Mouse (Mus musculus) liver, embryonic 13.5 days (tissue): ENCODE results near the gene Ppp1r36. TPM values are rescaled to one million over a fixed set of nuclear protein-coding genes. Genes with fewer than 3 reads are reported as not detected.
"Not testable (repeated sequence)": the region's sequence is repeated elsewhere in the genome, so short reads cannot be mapped to it uniquely, and the experiment has no call there.

Experiments used
- ATAC-seq: fragments of 200-750 bp; cut with Nextera tagmentation; 2 replicates; pipeline ENCODE4 v1.8.0; 2017; ENCODE audit warnings: low read depth, mild to moderate bottlenecking, moderate number of reproducible peaks, moderate library complexity
- DNase-seq: peaks from one replicate; pipeline ENCODE4 v3.0.0; 2022
- H3K27ac ChIP-seq: fragments of 300-500 bp; sonication (generic); 2 replicates; pipeline ENCODE4 v1.5.1; 2015; ENCODE audit warnings: moderate library complexity, mild to moderate bottlenecking, inconsistent platforms
- H3K27me3 ChIP-seq: fragments of 300-500 bp; sonication (generic); 2 replicates; pipeline ENCODE4 v1.6.1; 2015; ENCODE audit warnings: mild to moderate bottlenecking, inconsistent platforms
- H3K36me3 ChIP-seq: fragments of 300-500 bp; sonication (generic); 2 replicates; pipeline ENCODE4 v1.6.1; 2015; ENCODE audit warnings: mild to moderate bottlenecking, inconsistent platforms
- H3K4me1 ChIP-seq: fragments of 300-500 bp; sonication (generic); replicated peaks from 2 replicates; pipeline ENCODE4 v1.6.1; 2015; ENCODE audit warnings: inconsistent platforms
- H3K4me2 ChIP-seq: fragments of 300-500 bp; sonication (generic); 2 replicates; pipeline ENCODE4 v1.6.1; 2015; ENCODE audit warnings: inconsistent platforms, mild to moderate bottlenecking, moderate library complexity
- H3K4me3 ChIP-seq: fragments of 300-500 bp; sonication (generic); replicated peaks from 2 replicates; pipeline ENCODE4 v1.5.1; 2015; ENCODE audit warnings: mild to moderate bottlenecking, inconsistent platforms
- H3K9ac ChIP-seq: fragments of 300-500 bp; sonication (generic); 2 replicates; pipeline ENCODE4 v1.6.1; 2015; ENCODE audit warnings: mild to moderate bottlenecking, inconsistent platforms
- H3K9me3 ChIP-seq: fragments of 300-500 bp; sonication (generic); replicated peaks from 2 replicates; pipeline ENCODE4 v1.6.1; 2016; ENCODE audit warnings: inconsistent platforms
- WGBS: fragments of 180-500 bp; shearing (Covaris S2); methylation state at CpG from one replicate; pipeline ENCODE4 v1.1.7; 2015; ENCODE audit not compliant: insufficient replicate concordance; 5-methylcytosine and 5-hydroxymethylcytosine counted together
- polyA plus RNA-seq: library from polyadenylated mRNA; unstranded; fragments of >200 nt; fragmentation: Nextera tagmentation; extraction: Ambion mirVana; gene quantifications from 2 replicates; pipeline ENCODE4 v1.2.1, GENCODE M21; 2015

Gene Ppp1r36
- polyA plus RNA-seq, 1 experiment from 2014 or later = not detected

DNA sequence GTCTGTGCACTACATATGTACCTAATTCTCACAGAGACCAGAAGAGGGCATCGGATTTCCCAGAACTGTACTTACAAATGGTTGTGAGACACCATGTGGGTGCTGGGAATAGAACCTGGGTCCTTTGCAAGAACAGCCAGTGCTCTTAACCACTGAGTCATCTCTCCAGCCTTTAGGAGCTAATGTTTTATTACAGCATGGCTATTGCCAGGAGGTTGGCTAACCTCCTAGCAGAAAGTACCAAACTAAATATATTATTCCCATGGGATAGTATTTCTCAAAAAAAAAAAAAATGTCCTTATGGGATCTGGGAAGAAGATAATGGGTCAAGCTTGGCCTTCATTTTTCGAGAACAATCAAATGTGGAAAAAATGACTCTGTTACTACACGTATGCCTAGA is 7.9 kb downstream of the Ppp1r36 start:
- Histone ChIP-seq H3K27me3 (0 out of 2 replicates have a peak, but pooled peaks cover 10% of the 10 kb centered on the region), H3K4me2 (no peak overlapping the region), H3K4me3 (no peak overlapping the region), H3K9me3 (no peaks in the 10 kb centered on the region), H3K36me3 (no peaks in the 10 kb centered on the region), H3K27ac (no peak overlapping the region), H3K4me1 (no peaks in the 10 kb centered on the region), H3K9ac (no peak overlapping the region)
- no peak for ATAC-seq
- DNase-seq = no peak
- 73% methylated on average over 3 of the region's 3 CpGs for WGBS

DNA sequence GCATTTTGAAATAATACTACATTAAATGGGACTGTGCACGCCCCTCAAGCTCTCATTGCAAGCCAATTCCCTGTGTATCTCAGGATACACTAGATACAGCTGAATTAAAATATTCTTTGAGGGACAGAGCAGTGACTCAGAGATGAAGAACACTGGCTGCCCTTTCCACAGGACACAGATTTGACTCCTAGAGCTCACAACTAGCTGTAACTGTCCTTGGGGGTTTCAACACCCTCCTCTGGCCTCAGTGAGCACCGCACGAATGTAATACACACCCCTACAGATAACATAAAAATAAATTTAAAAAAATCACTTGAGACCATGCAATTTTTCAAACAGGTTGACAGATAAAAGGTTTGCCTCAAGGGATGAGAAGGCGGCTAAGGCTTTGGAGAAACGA is 10.2 kb downstream of the Ppp1r36 start:
- no peaks in the 10 kb centered on the region for H3K9me3 ChIP-seq
- no peak overlapping the region for H3K4me2 ChIP-seq
- 0 out of 2 replicates have a peak, but pooled peaks cover 15% of the 10 kb centered on the region for H3K27me3 ChIP-seq
- H3K4me1 ChIP-seq = no peaks in the 10 kb centered on the region
- H3K4me3 ChIP-seq = no peak overlapping the region
- H3K9ac ChIP-seq = no peak overlapping the region
- WGBS = 48% methylated on average over 5 of the region's 5 CpGs
- no peak overlapping the region for H3K27ac ChIP-seq
- no peaks in the 10 kb centered on the region for H3K36me3 ChIP-seq
- ATAC-seq (no peak), DNase-seq (no peak)

DNA sequence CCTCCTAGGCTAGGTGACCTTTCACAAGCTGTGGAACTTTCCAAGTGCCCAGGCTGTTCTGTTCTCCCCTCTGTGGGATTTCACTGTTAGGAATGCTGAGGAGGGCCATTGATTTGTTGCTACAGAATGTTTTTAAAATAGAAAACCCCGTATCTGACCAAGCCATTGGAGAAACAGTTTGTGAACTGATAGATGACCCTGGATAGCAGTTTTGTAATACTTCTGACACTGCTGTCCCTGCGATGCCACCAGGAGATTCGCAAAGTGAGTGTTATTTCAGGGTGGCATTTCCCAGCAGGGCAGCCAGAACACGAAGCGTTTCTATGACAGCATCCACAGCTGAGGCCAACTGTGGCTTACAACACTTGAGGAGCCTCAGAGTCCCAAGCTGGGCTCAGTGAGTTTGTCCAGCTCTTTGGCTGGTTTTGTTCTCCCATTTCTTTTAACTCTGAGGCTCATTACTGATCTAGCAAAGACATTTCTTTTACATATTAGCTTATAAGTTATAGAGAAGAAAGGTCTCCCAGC is 13.6 kb downstream of the Ppp1r36 start:
- peaks cover 42% of the 10 kb centered on the region for H3K27me3 ChIP-seq
- ATAC-seq (no peak), DNase-seq (no peak)
- WGBS = 43% methylated on average over 5 of the region's 5 CpGs
- H3K4me3 ChIP-seq = no peak overlapping the region
- no peaks in the 10 kb centered on the region for H3K36me3 ChIP-seq
- no peak overlapping the region for H3K4me2 ChIP-seq
- no peaks in the 10 kb centered on the region for H3K9me3 ChIP-seq
- H3K9ac ChIP-seq = no peak overlapping the region
- H3K4me1 ChIP-seq = peaks cover 10% of the 10 kb centered on the region
- H3K27ac ChIP-seq = no peak overlapping the region

DNA sequence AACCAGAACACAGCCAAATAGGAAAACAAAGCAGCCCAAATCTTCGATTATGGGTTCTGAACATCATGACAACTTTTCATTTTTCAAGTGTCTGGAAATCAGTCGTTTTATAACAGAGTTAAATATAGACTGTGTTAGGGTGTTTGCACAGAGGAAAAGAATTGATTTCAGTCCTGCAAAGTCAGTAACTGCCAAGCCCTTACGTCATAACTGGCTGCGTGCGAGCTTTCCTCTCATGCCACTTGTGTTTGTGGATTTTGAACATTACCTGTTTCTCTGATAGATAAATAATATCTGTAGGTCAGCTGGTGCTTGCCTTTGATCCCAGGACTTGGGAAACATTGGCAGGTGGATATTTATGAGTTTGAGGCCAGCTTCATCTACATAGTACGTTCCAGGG is 14.1 kb downstream of the Ppp1r36 start:
- H3K4me3 ChIP-seq = no peak overlapping the region
- peaks cover 46% of the 10 kb centered on the region for H3K27me3 ChIP-seq
- H3K4me1 ChIP-seq = peaks cover 10% of the 10 kb centered on the region
- no peak overlapping the region for H3K4me2 ChIP-seq
- WGBS = 57% methylated on average over 6 of the region's 6 CpGs
- no peak overlapping the region for H3K9ac ChIP-seq
- no peaks in the 10 kb centered on the region for H3K9me3 ChIP-seq
- H3K27ac ChIP-seq = no peak overlapping the region
- H3K36me3 ChIP-seq = no peaks in the 10 kb centered on the region
- DNase-seq (no peak), ATAC-seq (no peak)

DNA sequence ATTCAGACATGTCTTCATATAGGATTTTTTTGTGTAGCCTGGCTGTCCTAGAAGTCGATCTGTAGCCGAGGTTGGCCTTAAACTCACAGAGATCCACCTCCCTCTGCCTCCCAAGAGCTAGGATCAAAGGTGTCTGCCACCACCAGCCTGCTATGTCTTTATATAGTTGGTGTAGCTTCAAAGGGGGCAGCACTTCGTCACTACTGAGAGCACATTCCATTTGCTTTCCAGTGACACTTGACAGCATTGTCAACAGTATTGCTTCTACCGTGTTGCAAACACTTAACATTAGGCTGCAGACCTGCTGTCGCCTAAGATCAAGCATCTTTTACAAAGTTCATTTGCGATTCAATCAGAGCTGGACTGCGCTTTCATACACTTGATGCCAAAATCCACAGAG is 16.8 kb downstream of the Ppp1r36 start:
- H3K36me3 ChIP-seq = no peaks in the 10 kb centered on the region
- H3K9ac ChIP-seq = no peak overlapping the region
- WGBS = 31% methylated on average over 7 of the region's 7 CpGs
- H3K4me3 ChIP-seq = no peak overlapping the region
- H3K27me3 ChIP-seq = peaks cover 46% of the 10 kb centered on the region
- ATAC-seq = no peak
- H3K27ac ChIP-seq = no peak overlapping the region
- peaks cover 10% of the 10 kb centered on the region for H3K4me1 ChIP-seq
- H3K4me2 ChIP-seq = no peak overlapping the region
- DNase-seq = no peak
- H3K9me3 ChIP-seq = no peaks in the 10 kb centered on the region

DNA sequence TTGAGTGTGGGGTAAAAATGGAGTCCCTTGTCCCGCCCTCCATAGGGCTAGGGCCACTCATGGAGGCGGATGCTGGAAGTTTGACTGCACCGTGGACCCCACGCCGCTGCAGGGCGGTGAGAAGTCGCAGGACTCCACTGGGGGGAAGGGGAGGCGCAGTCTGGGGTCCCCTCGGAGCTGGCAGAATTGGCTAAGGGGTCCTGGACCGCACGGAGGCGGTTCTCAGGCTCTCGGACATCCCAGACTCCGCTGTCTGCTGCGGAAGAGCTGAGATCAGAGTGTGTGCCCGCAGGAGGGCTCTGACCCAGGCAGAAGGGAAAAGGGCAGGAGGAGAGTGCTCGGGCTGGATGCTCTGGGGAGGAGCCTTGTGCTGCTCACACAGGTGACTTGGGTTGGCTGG is 17.7 kb downstream of the Ppp1r36 start:
- ATAC-seq (no peak), DNase-seq (no peak)
- peaks cover 46% of the 10 kb centered on the region for H3K27me3 ChIP-seq

DNA sequence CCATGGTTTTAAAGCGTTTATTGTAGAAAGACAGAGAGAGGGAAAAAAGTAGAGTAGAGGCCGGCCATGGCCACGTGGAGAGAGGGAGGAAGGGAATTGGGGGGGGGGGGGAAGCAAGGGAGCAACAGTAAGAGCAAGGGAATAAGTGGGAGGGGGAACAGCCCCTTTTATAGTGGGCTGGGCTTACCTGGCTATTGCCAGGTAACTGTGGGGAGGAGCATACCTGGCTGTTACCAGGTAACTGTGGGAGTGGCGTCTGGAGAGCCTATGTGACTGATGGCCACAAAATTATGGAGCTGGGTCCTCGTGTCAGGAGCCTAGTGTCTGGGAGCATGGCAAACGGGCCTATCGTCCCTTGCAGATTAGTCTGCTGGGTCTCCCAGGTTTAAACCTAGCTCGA is 18.2 kb downstream of the Ppp1r36 start:
- H3K27me3 ChIP-seq = peaks cover 46% of the 10 kb centered on the region
- no peak overlapping the region for H3K27ac ChIP-seq
- ATAC-seq = no peak
- 24% methylated on average over 8 of the region's 8 CpGs for WGBS
- no peak overlapping the region for H3K9ac ChIP-seq
- no peak for DNase-seq
- H3K36me3 ChIP-seq = no peaks in the 10 kb centered on the region
- H3K4me1 ChIP-seq = peaks cover 10% of the 10 kb centered on the region
- H3K9me3 ChIP-seq = no peaks in the 10 kb centered on the region
- H3K4me3 ChIP-seq = no peak overlapping the region
- H3K4me2 ChIP-seq = peak overlapping the region; percentile 52; the same call in 1 of the 2 replicates

More for the DNA sequence above, 17.7 kb downstream of the Ppp1r36 start:
- H3K4me3 ChIP-seq = peak overlapping the region; percentile 36
- H3K27ac ChIP-seq = no peak overlapping the region
- H3K36me3 ChIP-seq = no peaks in the 10 kb centered on the region
- peaks cover 10% of the 10 kb centered on the region for H3K4me1 ChIP-seq
- 7% methylated on average over 17 of the region's 17 CpGs for WGBS
- no peak overlapping the region for H3K9ac ChIP-seq
- H3K9me3 ChIP-seq = no peaks in the 10 kb centered on the region
- peak overlapping the region; percentile 52 for H3K4me2 ChIP-seq

DNA sequence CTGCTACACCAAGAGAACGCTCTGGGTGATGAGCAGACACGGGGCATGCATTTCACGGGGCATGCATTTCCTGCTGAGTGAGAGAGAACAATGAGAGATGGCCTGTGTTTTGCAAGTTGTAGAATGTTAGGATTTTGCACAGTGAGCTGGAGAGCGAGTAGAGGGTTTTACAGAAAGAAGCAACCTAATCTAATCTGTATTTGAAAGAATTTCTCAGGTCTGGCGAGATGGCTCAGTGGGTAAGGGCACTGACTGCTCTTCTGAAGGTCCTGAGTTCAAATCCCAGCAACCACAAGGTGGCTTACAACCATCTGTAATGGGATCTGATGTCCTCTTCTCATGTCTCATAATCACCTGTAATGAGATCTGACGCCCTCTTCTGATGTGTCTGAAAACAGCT is 26.1 kb downstream of the Ppp1r36 start:
- not testable (repeated sequence) for H3K27ac ChIP-seq, DNase-seq, H3K4me2 ChIP-seq, H3K36me3 ChIP-seq, H3K4me3 ChIP-seq, H3K4me1 ChIP-seq, ATAC-seq, H3K27me3 ChIP-seq, H3K9me3 ChIP-seq, H3K9ac ChIP-seq
- WGBS = 62% methylated on average over 6 of the region's 6 CpGs

DNA sequence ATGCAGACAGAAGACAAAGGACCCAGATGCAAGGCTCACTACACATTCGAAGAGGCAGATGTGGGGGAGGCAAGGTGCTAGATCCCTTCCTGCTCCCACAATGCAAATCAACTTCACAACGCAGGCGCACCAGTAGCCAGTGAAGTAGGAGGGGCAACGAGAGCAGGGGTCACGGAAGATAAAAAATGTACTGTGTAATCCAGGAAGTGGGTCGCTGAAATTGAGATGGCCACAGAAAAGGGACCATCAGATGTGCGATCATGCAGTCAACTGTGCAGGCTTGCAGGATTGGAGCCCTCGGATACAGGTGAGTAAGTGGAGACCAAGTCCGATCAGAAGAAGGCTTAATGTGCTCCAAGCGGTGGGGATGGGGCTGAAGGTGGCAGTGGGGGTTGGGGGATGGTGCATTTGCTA is 27.0 kb downstream of the Ppp1r36 start:
- WGBS = 33% methylated on average over 10 of the region's 10 CpGs
- peak; percentile 24 for DNase-seq
- H3K4me3 ChIP-seq = peak overlapping the region; percentile 42
- H3K4me1 ChIP-seq = peaks cover 5% of the 10 kb centered on the region; the same call in 1 of the 2 replicates
- no peak for ATAC-seq
- no peaks in the 10 kb centered on the region for H3K36me3 ChIP-seq
- H3K9me3 ChIP-seq = no peaks in the 10 kb centered on the region
- peak overlapping the region; percentile 20; the same call in 1 of the 2 replicates for H3K9ac ChIP-seq
- peak overlapping the region; percentile 38 for H3K4me2 ChIP-seq
- H3K27me3 ChIP-seq = no peaks in the 10 kb centered on the region
- H3K27ac ChIP-seq = no peak overlapping the region

DNA sequence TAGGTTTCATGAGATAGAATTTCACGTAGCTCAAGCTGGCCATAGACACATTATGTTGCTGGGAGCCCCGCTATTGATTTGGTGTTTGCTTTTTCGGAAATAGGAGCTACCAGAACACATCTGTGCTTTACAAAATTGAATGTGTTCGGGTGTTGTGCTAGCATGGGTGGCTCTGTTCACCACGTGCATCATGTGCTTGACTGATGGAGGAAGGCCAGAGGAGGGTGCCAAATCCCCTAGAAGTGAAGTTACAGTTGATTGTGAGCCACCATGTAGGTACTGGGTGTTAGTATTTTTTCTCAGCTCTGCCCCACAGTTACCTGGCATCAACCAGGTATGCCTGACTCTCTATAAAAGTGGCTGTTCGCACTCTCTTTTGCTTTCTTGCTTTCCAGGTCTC is 27.5 kb downstream of the Ppp1r36 start:
- 60% methylated on average over 6 of the region's 6 CpGs for WGBS
- Histone ChIP-seq H3K4me1 (peaks cover 5% of the 10 kb centered on the region; the same call in 1 of the 2 replicates), H3K4me2 (peak overlapping the region; percentile 38), H3K27me3 (no peaks in the 10 kb centered on the region), H3K9ac (no peak overlapping the region), H3K9me3 (no peaks in the 10 kb centered on the region), H3K27ac (no peak overlapping the region), H3K36me3 (no peaks in the 10 kb centered on the region), H3K4me3 (peak overlapping the region; percentile 42)
- DNase-seq = no peak
- no peak for ATAC-seq

DNA sequence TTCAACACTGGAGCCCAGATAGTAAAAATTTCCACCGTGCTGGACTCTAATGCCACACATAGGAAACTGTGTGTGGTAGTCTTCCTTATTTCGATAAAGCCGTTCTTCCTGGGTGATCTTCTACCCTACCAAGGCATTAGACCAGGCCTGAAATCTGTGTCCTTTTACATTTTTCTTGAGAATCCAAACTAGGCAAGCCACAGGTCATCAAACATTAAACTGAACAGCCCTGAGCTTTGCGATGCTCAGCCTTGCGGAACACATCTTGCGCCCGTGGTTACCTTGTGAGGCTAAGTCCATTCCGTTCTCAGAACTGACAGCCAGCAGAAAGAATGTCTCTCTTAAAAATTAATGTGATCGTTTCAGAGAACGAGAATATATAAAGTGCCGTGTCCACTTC is 28.9 kb downstream of the Ppp1r36 start:
- no peaks in the 10 kb centered on the region for H3K27me3 ChIP-seq
- H3K4me2 ChIP-seq = no peak overlapping the region
- no peak overlapping the region for H3K9ac ChIP-seq
- H3K9me3 ChIP-seq = no peaks in the 10 kb centered on the region
- ATAC-seq = no peak
- H3K27ac ChIP-seq = no peak overlapping the region
- H3K36me3 ChIP-seq = no peaks in the 10 kb centered on the region
- 74% methylated on average over 11 of the region's 11 CpGs for WGBS
- H3K4me3 ChIP-seq = no peak overlapping the region
- H3K4me1 ChIP-seq = peaks cover 5% of the 10 kb centered on the region; the same call in 1 of the 2 replicates
- no peak for DNase-seq

DNA sequence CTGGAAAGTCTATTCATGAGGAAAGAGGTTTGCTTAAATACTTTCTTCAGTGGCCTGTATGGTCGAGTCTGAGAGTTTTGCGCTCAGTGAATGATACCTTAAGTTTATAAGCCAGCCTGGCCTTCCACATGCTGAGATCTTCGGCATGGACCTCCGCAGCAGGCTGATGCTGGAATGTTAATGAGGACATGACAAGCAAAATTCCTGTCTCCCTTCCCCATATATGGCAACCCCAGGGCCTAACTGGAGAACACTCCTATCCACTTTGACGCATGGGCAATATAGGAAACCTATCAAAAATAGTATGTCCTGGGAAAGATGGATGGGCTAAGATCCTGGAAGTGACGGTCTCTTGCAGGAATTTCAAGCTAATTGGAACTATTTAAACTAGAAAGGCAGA is 30.8 kb downstream of the Ppp1r36 start:
- no peak overlapping the region for H3K27ac ChIP-seq
- 67% methylated on average over 6 of the region's 6 CpGs for WGBS
- no peak for ATAC-seq
- DNase-seq = no peak
- H3K27me3 ChIP-seq = no peaks in the 10 kb centered on the region
- no peak overlapping the region for H3K9ac ChIP-seq
- no peak overlapping the region for H3K4me3 ChIP-seq
- peaks cover 5% of the 10 kb centered on the region; the same call in 1 of the 2 replicates for H3K4me1 ChIP-seq
- no peaks in the 10 kb centered on the region for H3K9me3 ChIP-seq
- no peak overlapping the region for H3K4me2 ChIP-seq
- no peaks in the 10 kb centered on the region for H3K36me3 ChIP-seq
